Mouse (Mus musculus) cerebellum, postnatal 14 days (tissue): ENCODE measurements around the gene Gtf2a1.
"Not testable (repeated sequence)": the region's sequence is repeated elsewhere in the genome, so short reads cannot be mapped to it uniquely, and the experiment has no call there.

ENCODE experiments used
- DNase-seq, 2 experiments: peaks; one replicate each; pipeline ENCODE4 v3.0.0; 2021; ENCODE audit warnings: mixed read lengths in 2 of 2

Gtf2a1 gene

DNA sequence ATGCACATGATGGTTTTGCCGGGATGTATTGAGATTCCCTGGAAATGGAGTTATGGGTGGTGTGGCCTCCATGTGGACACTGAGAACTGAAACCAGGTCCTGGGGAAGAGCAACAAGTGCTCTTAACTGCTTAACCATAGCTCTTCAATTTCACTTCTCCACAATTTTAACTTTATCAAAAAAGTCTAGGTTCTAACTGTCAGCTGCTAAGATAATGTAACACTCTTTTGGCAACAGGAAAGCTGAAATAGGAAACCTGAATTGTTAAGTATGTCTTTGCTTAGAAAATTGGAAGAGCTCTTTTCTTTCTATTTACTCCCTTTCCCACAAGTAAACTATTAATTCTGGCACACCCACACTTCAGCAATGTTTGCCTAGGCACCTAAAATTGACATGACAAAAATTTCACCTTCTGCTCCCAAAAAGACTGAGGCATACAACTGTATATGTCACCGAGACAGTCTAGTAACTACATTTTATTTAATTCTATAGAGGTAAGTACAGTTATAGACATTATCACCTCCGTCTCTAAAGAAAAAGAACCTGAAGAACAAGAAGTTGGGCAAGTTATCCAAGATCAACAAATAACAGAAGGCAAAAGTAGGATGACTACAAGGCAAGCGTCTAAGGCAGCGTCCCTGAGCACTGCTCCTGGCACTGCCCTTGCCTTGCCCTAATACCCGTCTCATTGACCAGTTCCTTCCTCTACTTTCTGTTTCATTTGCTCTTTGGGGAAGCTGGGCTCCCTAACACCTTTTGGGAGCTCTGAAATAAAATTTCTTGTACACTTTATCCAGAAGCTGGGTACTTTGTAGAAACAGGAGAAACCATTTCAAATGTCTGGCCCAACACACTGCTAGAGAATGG lies 8.8 kb downstream of the Gtf2a1 start:
- no peak for DNase-seq

DNA sequence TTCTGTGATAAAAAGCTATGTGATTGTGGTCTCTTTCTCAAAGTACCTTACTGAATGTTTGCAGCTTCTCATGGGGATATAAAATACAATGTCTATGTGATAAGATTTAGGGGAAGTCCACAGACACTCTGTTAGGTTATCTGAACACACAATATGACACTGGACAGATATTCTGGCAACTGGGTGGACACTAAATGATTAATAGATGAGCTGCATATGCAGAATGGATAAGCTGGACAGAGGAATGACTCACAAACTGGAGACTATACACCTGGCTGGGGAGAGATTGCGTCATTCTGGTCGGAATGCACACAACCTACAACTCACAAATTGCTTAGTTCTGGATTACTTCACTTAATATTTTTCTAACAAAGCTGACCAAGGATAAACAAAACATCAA lies 10.6 kb downstream of the Gtf2a1 start:
- DNase-seq, result no peak

DNA sequence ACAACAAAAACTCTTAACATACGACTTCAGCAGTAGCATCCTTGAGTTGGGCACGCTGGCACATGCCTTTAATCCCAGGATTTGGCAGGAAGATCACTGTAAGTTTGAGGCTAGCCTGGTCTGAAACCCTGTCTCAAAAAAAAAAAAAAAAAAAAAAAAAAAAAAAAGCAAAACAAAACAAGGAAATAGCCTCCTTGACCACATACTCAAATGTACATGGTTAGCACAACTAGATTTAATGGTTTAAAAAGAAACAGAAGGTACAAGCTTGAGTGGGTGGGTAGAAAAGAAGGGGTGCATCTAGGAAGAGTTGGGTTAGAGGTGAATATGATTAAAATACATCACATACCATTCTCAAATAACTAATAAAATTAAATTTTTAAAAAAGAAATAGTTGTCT lies 18.6 kb downstream of the Gtf2a1 start:
- no peak for DNase-seq

DNA sequence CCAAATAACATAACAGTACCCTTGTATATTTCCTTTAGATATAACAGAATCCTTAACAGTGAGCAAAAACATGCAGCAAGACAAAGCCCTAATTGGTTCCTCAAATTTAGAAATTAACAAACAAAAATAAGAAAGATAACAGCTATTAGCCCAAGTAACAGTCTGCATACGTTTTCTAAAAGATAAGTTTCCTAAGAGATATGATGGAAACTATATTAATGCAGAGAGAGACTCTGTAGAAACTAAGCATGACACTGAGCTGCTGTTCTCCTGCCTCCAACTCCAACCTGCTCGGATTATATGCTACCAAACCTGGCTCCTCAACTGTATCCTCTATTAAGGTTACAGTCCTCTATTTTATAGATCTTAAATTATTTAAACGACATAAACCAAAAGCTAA lies 21.0 kb downstream of the Gtf2a1 start:
- no peak for DNase-seq

DNA sequence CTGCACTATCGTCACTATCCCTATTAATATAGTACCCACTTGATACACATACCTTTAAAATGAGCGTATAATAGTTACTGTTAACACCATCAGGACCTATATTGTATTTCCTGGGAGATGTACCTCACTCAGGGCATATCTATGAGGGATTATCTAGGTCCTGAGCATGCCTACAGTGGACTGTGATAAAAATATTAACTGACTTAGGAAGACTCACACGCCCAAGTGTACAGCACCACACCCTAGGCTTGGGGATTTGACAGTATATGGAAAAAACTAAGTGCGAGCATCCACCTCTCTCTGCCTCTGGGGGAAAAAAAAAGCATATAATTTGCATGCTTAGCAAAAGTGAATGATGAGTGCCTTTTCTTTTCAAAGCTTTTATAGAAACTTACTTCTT lies 23.1 kb downstream of the Gtf2a1 start:
- no peak for DNase-seq

DNA sequence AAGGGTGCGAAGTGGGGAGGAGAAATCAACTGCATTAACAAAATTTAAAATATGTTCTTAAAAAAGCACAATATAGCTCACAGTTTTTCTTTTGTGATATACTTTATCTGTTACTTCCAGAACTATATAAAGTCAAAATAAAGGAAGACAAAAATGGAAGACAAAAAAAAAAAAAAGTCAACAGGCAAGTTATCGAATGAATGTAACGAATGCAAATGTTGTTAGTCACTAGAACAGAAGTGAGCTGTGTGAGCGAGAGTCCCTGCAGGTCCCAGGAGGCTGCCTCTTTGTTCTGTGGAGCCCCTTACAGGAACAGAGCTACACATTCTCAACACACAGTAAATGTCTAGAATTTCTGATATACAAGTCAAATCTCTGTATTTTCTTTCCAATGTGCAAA lies 32.1 kb downstream of the Gtf2a1 start:
- not testable (repeated sequence) for DNase-seq

DNA sequence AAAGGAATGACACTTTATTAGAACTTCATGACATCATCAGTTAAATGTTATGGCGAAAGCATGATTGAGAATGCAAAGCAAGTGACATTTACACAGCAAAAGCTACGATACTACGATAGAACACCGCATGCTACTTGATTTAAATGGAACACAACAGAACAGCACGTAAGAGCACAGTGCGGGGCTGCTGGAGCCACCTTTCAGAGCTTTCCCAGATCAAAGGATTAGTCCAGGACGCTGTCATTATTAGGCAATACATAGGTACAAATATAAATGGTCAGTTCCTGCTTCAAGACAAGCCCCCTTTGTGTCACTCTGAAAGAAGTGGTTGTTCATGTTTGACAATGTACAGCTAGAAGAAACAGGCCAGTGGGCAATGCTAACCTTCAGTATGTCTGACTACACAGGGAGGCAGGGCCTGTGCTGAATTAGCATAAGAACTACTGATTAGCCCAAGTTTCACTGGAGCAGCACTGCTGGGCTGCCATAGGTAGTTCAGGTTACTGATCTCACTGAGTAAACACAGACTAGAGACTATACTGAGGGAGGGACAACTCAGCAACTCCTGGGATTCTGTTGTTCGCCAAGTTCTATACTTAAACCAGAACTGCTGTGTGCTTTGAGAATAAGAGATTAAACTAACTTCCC lies 32.8 kb downstream of the Gtf2a1 start:
- DNase-seq, result not testable (repeated sequence)

DNA sequence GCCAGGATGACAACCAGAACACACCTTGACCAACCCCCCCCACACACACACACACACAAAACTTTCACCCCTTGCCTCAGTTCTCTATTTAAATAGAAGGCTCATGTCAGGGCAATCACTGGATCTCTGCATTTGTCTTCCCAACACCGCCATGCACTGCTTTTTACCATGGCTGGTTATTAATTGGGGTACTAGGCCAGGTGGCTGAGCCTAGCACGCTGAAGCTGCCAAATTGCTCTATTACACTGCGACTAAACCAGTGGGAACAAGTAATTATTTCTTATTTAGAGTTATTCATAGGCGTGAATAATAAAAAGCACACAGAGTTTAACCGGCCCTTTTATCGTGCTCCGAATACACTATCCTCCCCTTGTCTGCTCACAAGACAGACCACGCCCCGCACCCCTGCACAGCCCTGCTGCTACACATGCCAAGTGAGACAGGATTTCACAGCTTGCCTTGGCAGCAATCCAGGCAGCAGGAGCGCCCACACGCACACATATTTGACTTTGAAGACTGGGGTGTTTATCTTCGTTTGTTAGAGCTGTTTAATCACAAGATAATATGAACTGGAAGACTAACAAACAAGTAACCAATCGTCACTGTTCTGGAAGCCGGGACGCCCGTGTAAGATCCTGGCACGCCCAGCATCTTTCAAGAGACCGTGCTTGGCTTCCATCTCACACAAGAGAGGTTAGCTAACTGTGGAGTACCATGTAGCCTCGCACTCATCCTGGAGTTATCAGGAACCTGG lies 38.3 kb downstream of the Gtf2a1 start:
- DNase-seq, result peak; percentile 86 to 87

DNA sequence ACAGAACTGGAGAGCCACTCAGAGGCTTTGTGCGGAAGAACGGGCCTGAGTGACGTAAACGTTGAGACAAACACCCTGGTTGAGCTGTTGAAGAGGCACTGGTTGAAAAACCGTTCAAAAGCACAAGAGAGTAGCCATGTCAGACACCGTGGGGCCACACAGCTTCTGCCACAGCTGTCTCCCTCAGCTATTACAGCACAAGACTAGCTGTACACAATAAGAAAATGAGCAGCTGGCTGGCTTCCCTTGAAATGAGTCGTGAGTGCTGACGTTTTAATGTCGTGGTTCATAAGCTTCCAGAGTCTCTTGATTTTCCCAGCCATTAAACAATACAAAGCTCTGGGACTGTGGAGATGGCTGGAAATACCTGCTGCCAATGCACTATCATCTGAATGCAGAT lies 40.8 kb downstream of the Gtf2a1 start:
- DNase-seq, result no peak

DNA sequence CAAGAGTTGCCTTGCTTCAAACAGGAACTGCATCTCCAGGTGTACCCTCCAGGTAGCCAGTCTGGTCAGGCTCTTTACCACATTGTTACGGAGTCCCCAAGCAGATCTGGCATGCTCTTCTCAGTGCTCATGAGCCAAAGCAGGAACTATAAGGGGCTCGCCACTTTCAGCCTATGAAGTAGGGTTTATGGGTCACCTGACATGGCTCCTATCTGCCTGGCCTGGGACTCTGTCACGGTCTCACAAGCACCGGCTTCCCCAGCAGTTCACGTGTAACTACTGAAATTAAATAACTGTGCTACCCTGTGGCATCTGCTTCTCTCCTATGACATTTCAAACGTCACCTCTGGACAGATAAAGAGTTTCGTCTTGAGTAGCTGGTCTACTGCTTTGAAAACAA lies 50.1 kb downstream of the Gtf2a1 start:
- DNase-seq, result no peak

DNA sequence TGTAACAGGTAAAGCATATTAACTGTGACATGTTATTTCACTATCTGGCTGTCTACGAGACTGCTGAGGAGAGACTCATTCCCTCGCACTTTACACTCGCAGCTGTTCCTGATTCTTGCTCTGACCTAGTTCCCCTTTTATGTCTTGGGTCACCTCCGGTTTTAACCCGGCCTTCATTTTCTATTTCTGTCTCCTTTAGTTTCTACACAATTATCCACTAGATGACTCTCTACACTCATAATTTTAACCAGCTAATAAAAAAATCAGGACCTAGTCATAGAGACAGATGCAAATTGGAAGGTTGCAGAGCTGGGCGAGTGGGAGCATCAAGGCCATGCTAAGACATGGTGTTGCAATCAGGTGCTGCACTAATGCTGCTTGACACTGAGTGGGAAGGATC lies 55.8 kb downstream of the Gtf2a1 start:
- no peak for DNase-seq

DNA sequence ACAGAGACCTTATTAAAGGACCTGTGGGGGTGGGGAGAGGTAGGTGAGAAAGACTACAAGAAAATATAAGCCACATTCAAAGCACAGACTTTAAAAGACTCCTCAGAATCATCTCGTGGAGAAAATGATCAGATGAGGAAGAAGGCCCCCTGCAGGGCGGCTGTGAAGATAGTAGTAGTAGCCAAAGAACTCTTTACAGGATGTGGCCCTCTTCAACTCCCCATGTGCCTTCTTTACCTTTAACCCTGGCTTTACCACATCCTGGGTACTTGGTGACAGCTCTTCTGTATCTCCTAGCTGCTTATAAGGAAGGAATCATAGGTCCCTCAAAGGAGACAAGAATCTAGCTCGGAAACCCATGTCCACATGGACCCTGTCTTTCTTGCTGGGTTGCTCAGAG lies 66.7 kb downstream of the Gtf2a1 start:
- DNase-seq, result no peak

DNA sequence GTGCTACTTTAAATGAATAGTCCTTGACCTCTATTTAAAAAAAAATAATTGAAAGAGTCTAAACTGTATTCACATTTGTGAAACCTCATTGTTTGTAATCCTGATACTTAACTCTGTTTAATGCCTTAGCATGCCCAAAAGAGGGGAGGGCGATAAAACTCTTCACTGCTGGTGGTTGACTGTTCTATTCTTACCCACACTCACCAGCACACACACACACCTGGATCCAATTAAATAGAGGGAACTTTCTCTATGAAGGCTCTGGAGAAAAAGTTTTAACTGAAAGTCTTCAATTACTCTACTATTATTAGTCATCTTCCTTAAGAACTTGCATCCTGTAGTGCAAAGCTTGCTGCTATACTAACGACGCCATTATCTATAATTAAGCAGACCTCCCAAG lies 72.5 kb downstream of the Gtf2a1 start:
- no peak for DNase-seq

DNA sequence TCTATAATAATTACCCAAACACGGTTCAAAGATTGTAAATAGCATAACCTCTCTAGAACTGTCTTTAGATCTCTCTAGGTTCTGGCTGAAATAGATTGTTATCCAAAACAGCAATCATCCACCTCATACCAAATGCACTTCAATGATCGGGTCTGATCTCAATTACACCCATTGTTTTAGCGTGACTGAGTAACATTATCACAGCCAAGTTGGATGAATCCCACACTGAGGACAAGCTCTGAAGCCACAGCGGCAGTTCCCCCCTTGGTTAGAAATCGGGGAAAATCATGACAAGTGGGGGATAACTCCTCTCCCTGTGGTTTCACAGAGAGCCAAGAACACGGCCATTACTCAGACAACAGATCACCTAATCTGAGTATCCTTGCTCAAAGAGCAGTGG lies 76.3 kb downstream of the Gtf2a1 start:
- DNase-seq, result no peak

DNA sequence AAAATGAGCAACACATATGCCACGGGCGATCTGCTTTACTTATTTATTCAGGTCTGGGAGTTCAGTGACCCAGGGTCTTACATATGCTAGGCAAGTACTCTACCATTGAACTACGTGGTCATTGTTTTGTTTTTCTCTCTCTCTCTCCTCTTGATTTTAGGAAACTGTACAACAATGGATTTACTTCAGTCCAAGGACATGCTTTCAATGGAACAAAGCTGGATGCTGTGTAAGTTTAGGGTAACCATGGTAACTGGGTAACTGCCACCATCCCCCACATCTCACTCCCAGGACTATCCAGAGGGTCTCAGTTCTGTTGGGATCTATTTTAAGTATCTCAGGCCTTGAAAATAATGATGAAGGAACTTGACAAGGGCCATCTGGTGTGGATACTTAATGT lies 78.5 kb downstream of the Gtf2a1 start:
- DNase-seq, result no peak
